In genomic region chr2:137729207-137729606, GRCm38 (mm10) we compare ENCODE assay signal across 14 mouse cellular contexts.
DNase-seq lines count a peak whose midpoint lies in the region; ATAC-seq lines count a peak whose summit lies in the region.
"Had no signal": no experiment of that assay in that cellular context is flagged by ENCODE, and none has a peak within 500 bp of the region (broad histone marks: within the 10 kb centered on the region; RNA-seq: fewer than 3 reads in every experiment).

No protein-coding gene starts in this region.

- no peak overlapping the region for H3K27ac ChIP-seq in heart, embryonic 15.5 days
- H3K27ac ChIP-seq: liver, embryonic 13.5 days; macrophage had no signal

- 35% methylated on average over 4 of the region's 4 CpGs for WGBS in heart, embryonic 15.5 days

- H3K9me3 ChIP-seq in heart, embryonic 15.5 days (replicated peaks), result no peaks in the 10 kb centered on the region
- H3K9me3 ChIP-seq: liver, embryonic 13.5 days had no signal

- no peaks in the 10 kb centered on the region for H3K36me3 ChIP-seq in heart, embryonic 15.5 days
- H3K36me3 ChIP-seq: G1E; liver, embryonic 13.5 days had no signal

- H3K4me1 ChIP-seq in heart, embryonic 15.5 days (replicated peaks), result no peaks in the 10 kb centered on the region
- H3K4me1 ChIP-seq: liver, embryonic 13.5 days had no signal

- H3K4me3 ChIP-seq in heart, embryonic 15.5 days, result no peak overlapping the region
- H3K4me3 ChIP-seq: liver, embryonic 13.5 days had no signal

- no peak for DNase-seq in heart, adult 9 months (ENCODE audit: low spot score in 2 of 2)
- DNase-seq in kidney, postnatal 36 days, result peak; percentile 5 to 14
- DNase-seq in kidney, adult 11 months, result no peak
- peak; percentile 12 for DNase-seq in retina, embryonic 14.5 days (ENCODE audit: low spot score)
- DNase-seq in retina, postnatal 1 day, result no peak
- DNase-seq in spleen, postnatal 14 days (ENCODE audit: low spot score in 2 of 2), result no peak
- DNase-seq: gastrocnemius, postnatal 14 days; liver, embryonic 13.5 days; thymus, adult 18-20 months had no signal

- H3K9ac ChIP-seq in heart, embryonic 15.5 days, result no peak overlapping the region
- H3K9ac ChIP-seq: liver, embryonic 13.5 days had no signal

- H3K27me3 ChIP-seq in heart, embryonic 15.5 days, result no peaks in the 10 kb centered on the region
- H3K27me3 ChIP-seq: liver, embryonic 13.5 days had no signal

- 0 out of 2 replicates have a peak, but pooled peaks have one; percentile 43 for ATAC-seq in heart, embryonic 15.5 days (replicated peaks; ENCODE audit: insufficient number of reproducible peaks, insufficient read depth, low FRiP score, low read depth)
- ATAC-seq in erythroblast, adult 5-6 weeks (replicated peaks; ENCODE audit: low FRiP score, poor library complexity, severe bottlenecking), result no peak
- ATAC-seq: activated CD4-positive, CD25-positive, alpha-beta regulatory T cell, adult 4 months had no signal

- no peak overlapping the region for H3K4me2 ChIP-seq in heart, embryonic 15.5 days
- H3K4me2 ChIP-seq: liver, embryonic 13.5 days had no signal

Comparison
In these comparisons a context has a peak if more than half of its experiments do, and no peak if none do; other contexts are left out.
1. DNase-seq: peak in kidney, postnatal 36 days (2 of 2) and retina, embryonic 14.5 days (single experiment); none in heart, adult 9 months (0 of 2), kidney, adult 11 months (single experiment), retina, postnatal 1 day (single experiment) and spleen, postnatal 14 days (0 of 2).